Mouse (Mus musculus) myocyte (in vitro differentiated cells): ENCODE measurements around the gene Lat. TPM values are rescaled to one million over a fixed set of nuclear protein-coding genes. Genes with fewer than 3 reads are reported as not detected.

Source experiments
- H3K27me3 ChIP-seq: one replicate; pipeline ENCODE4 v1.6.1; 2011; ENCODE audit not compliant: control insufficient read depth, insufficient read depth, insufficient read length
- H3K36me3 ChIP-seq: one replicate; pipeline ENCODE4 v1.6.1; 2011; ENCODE audit not compliant: control insufficient read depth, insufficient read depth
- H3K4me2 ChIP-seq: one replicate; pipeline ENCODE4 v1.6.1; 2011; ENCODE audit warnings: low read depth, control low read depth
- H3K4me3 ChIP-seq: one replicate; pipeline ENCODE4 v1.5.1; 2011; ENCODE audit warnings: mild to moderate bottlenecking, control low read depth, moderate library complexity
- H3K79me2 ChIP-seq: one replicate; pipeline ENCODE4 v1.6.1; 2011; ENCODE audit not compliant: control insufficient read depth, insufficient read depth
- H3ac ChIP-seq: one replicate; pipeline ENCODE4 v1.6.1; 2011; ENCODE audit not compliant: control insufficient read depth, insufficient read length
- CEBPB ChIP-seq: IDR thresholded peaks from 2 replicates; pipeline ENCODE4 v1.6.1; 2011; ENCODE audit warnings: mild to moderate bottlenecking, moderate library complexity; ENCODE audit not compliant: poor library complexity, insufficient read depth, severe bottlenecking
- E2F4 ChIP-seq: IDR thresholded peaks from one replicate; pipeline ENCODE4 v1.6.1; 2011; ENCODE audit warnings: mild to moderate bottlenecking, control low read depth, moderate library complexity; ENCODE audit not compliant: insufficient read depth
- MAX ChIP-seq: IDR thresholded peaks from one replicate; pipeline ENCODE4 v1.6.1; 2011; ENCODE audit warnings: low read depth, mild to moderate bottlenecking, control low read depth
- MYOD1 ChIP-seq, 3 experiments: IDR thresholded peaks; one replicate each; pipeline ENCODE4 v1.6.1; 2011; ENCODE audit warnings: control low read depth in 2 of 3, low read depth in 2 of 3, mild to moderate bottlenecking in 2 of 3, moderate library complexity in 1 of 3; ENCODE audit not compliant: insufficient read length in 2 of 3, control insufficient read depth in 1 of 3
- MYOG ChIP-seq, 3 experiments: IDR thresholded peaks; one replicate each; pipeline ENCODE4 v1.6.1; 2011; ENCODE audit warnings: control low read depth in 2 of 3, low read depth in 2 of 3, mild to moderate bottlenecking in 2 of 3; ENCODE audit not compliant: insufficient read length in 2 of 3, control insufficient read depth in 1 of 3, insufficient read depth in 1 of 3
- POLR2A ChIP-seq: IDR thresholded peaks from one replicate; pipeline ENCODE4 v1.6.1; 2011; ENCODE audit warnings: low read depth, mild to moderate bottlenecking, control low read depth, moderate library complexity; ENCODE audit not compliant: insufficient read length
- POLR2AphosphoS2 ChIP-seq: IDR thresholded peaks from one replicate; pipeline ENCODE4 v1.6.1; 2011; ENCODE audit warnings: low read depth, control low read depth; ENCODE audit not compliant: insufficient read length
- REST ChIP-seq: IDR thresholded peaks from one replicate; pipeline ENCODE4 v1.6.1; 2011; ENCODE audit warnings: mild to moderate bottlenecking, control low read depth, moderate library complexity; ENCODE audit not compliant: insufficient read depth, insufficient read length
- SRF ChIP-seq: IDR thresholded peaks from one replicate; pipeline ENCODE4 v1.6.1; 2011; ENCODE audit warnings: low read depth; ENCODE audit not compliant: control insufficient read depth, insufficient read length
- TCF12 ChIP-seq: IDR thresholded peaks from one replicate; pipeline ENCODE4 v1.6.1; 2011; ENCODE audit warnings: mild to moderate bottlenecking, control low read depth; ENCODE audit not compliant: poor library complexity, insufficient read depth, severe bottlenecking
- TCF3 ChIP-seq: IDR thresholded peaks from one replicate; pipeline ENCODE4 v1.6.1; 2011; ENCODE audit warnings: low read depth, control low read depth; ENCODE audit not compliant: insufficient read length
- USF1 ChIP-seq: IDR thresholded peaks from one replicate; pipeline ENCODE4 v1.6.1; 2011; ENCODE audit warnings: low read depth, mild to moderate bottlenecking, control low read depth, moderate library complexity
- polyA plus RNA-seq: library from polyadenylated mRNA; unstranded; fragments of >200 nt; fragmentation: generic; extraction: Trizol; gene quantifications from one replicate; pipeline ENCODE4 v1.2.1, GENCODE M21; 2012; ENCODE audit warnings: missing spikeins

Gene Lat
- polyA plus RNA-seq, 1 experiment: 0.17 TPM

GRCm38 (mm10) chr7:126353994-126354365 is 15.4 kb downstream of the Lat start:
- Histone ChIP-seq H3K4me2 (no peak overlapping the region), H3K27me3 (peaks cover 43% of the 10 kb centered on the region), H3K36me3 (no peaks in the 10 kb centered on the region), H3ac (no peak overlapping the region), H3K4me3 (no peak overlapping the region), H3K79me2 (no peaks in the 10 kb centered on the region)
- TF ChIP-seq REST (no peak), TCF3 (no peak), MYOD1 (IDR thresholded peaks at IDR 0.05; ENCODE audit: control insufficient read depth in 1 of 3, insufficient read length in 2 of 3, low read depth in 2 of 3) (no peak), E2F4 (no peak), USF1 (no peak), TCF12 (no peak)

GRCm38 (mm10) chr7:126353251-126353993 is 15.9 kb downstream of the Lat start:
- no peak for TF ChIP-seq MAX
- no peak for TF ChIP-seq POLR2A
- TF ChIP-seq MYOD1 (IDR thresholded peaks at IDR 0.05; ENCODE audit: control insufficient read depth in 1 of 3, insufficient read length in 2 of 3, low read depth in 2 of 3): no peak
- TF ChIP-seq CEBPB: no peak
- no peak for TF ChIP-seq E2F4
- TF ChIP-seq TCF3: no peak
- no peak for TF ChIP-seq TCF12
- no peak for TF ChIP-seq SRF
- TF ChIP-seq REST: no peak
- no peak for TF ChIP-seq USF1
- no peaks in the 10 kb centered on the region for H3K36me3 ChIP-seq

GRCm38 (mm10) chr7:126351419-126351951 is 17.9 kb downstream of the Lat start:
- no peak overlapping the region for H3ac ChIP-seq

More at GRCm38 (mm10) chr7:126353251-126353993, 15.9 kb downstream of the Lat start:
- no peak overlapping the region for H3K4me3 ChIP-seq
- H3K4me2 ChIP-seq: no peak overlapping the region
- peaks cover 49% of the 10 kb centered on the region for H3K27me3 ChIP-seq
- H3ac ChIP-seq: no peak overlapping the region
- H3K79me2 ChIP-seq: no peaks in the 10 kb centered on the region

GRCm38 (mm10) chr7:126350748-126351418 is 18.5 kb downstream of the Lat start:
- no peak overlapping the region for H3ac ChIP-seq
- no peaks in the 10 kb centered on the region for H3K36me3 ChIP-seq
- H3K4me2 ChIP-seq: no peak overlapping the region
- peaks cover 49% of the 10 kb centered on the region for H3K27me3 ChIP-seq
- H3K79me2 ChIP-seq: no peaks in the 10 kb centered on the region
- TF ChIP-seq USF1: no peak
- TF ChIP-seq SRF: no peak
- TF ChIP-seq CEBPB: no peak
- TF ChIP-seq MYOG (IDR thresholded peaks at IDR 0.05; ENCODE audit: control insufficient read depth in 1 of 3, insufficient read depth in 1 of 3, insufficient read length in 2 of 3, low read depth in 2 of 3): no peak
- TF ChIP-seq POLR2A: no peak
- TF ChIP-seq MYOD1 (IDR thresholded peaks at IDR 0.05; ENCODE audit: control insufficient read depth in 1 of 3, insufficient read length in 2 of 3, low read depth in 2 of 3): no peak
- TF ChIP-seq POLR2AphosphoS2: no peak
- no peak overlapping the region for H3K4me3 ChIP-seq

More at GRCm38 (mm10) chr7:126351419-126351951, 17.9 kb downstream of the Lat start:
- no peaks in the 10 kb centered on the region for H3K36me3 ChIP-seq
- no peak overlapping the region for H3K4me2 ChIP-seq
- no peak overlapping the region for H3K4me3 ChIP-seq
- H3K27me3 ChIP-seq: peaks cover 49% of the 10 kb centered on the region
- TF ChIP-seq MYOG (IDR thresholded peaks at IDR 0.05; ENCODE audit: control insufficient read depth in 1 of 3, insufficient read depth in 1 of 3, insufficient read length in 2 of 3, low read depth in 2 of 3) (no peak), POLR2AphosphoS2 (no peak), SRF (no peak), E2F4 (no peak), TCF3 (no peak), MAX (no peak)
- H3K79me2 ChIP-seq: no peaks in the 10 kb centered on the region

- Histone ChIP-seq H3K79me2 (no peaks in the 10 kb centered on the region), H3K4me3 (no peak overlapping the region), H3K36me3 (no peaks in the 10 kb centered on the region), H3K27me3 (peaks cover 38% of the 10 kb centered on the region), H3ac (no peak overlapping the region), H3K4me2 (no peak overlapping the region)
- TF ChIP-seq TCF12: no peak
- no peak for TF ChIP-seq SRF
- TF ChIP-seq POLR2A: no peak
- no peak for TF ChIP-seq TCF3
- no peak for TF ChIP-seq MAX
- no peak for TF ChIP-seq POLR2AphosphoS2
- no peak for TF ChIP-seq MYOD1 (IDR thresholded peaks at IDR 0.05; ENCODE audit: control insufficient read depth in 1 of 3, insufficient read length in 2 of 3, low read depth in 2 of 3)
- no peak for TF ChIP-seq REST
- no peak for TF ChIP-seq USF1
- TF ChIP-seq CEBPB: no peak
- TF ChIP-seq E2F4: no peak
- TF ChIP-seq MYOG (IDR thresholded peaks at IDR 0.05; ENCODE audit: control insufficient read depth in 1 of 3, insufficient read depth in 1 of 3, insufficient read length in 2 of 3, low read depth in 2 of 3): no peak
Measured at GRCm38 (mm10) chr7:126348293-126348692, 21.1 kb downstream of the Lat start.
